Mouse (Mus musculus): ENCODE measurements at regions not wholly inside any gene's neighbourhood (a gene's known extent, or its start where the extent isn't known, plus 50 kb on each side); places are given as distances from the start of the nearest gene placed in this dataset.

GRCm38 (mm10) chr8:102575523-102575922 is 209.9 kb downstream of the Cdh11 start:
- no peak for DNase-seq (ENCODE audit: low read depth)

- no peak for DNase-seq (ENCODE audit: low read depth)
These were observed 217.7 kb downstream of the Cdh11 start for GRCm38 (mm10) chr8:102567779-102568178.

- DNase-seq (ENCODE audit: low read depth), result no peak
These were observed 231.2 kb downstream of the Cdh11 start for GRCm38 (mm10) chr8:102554213-102554612.

GRCm38 (mm10) chr8:102553348-102553935 is 232.0 kb downstream of the Cdh11 start:
- no peak for DNase-seq (ENCODE audit: low read depth)

- DNase-seq (ENCODE audit: low read depth), result no peak
These were observed 246.6 kb downstream of the Cdh11 start for GRCm38 (mm10) chr8:102538886-102539285.

- DNase-seq (ENCODE audit: low read depth), result no peak
These were observed 247.4 kb downstream of the Cdh11 start for GRCm38 (mm10) chr8:102538068-102538467.

GRCm38 (mm10) chr8:102518446-102518845 is 267.0 kb downstream of the Cdh11 start:
- DNase-seq (ENCODE audit: low read depth), result peak; percentile 80

GRCm38 (mm10) chr8:102515748-102516147 is 269.7 kb downstream of the Cdh11 start:
- DNase-seq (ENCODE audit: low read depth), result no peak

GRCm38 (mm10) chr8:102514805-102515424 is 270.5 kb downstream of the Cdh11 start:
- DNase-seq (ENCODE audit: low read depth), result no peak

GRCm38 (mm10) chr8:102500751-102501150 is 284.7 kb downstream of the Cdh11 start:
- no peak for DNase-seq (ENCODE audit: low read depth)

GRCm38 (mm10) chr8:102500202-102500601 is 285.2 kb downstream of the Cdh11 start:
- no peak for DNase-seq (ENCODE audit: low read depth)

- no peak for DNase-seq (ENCODE audit: low read depth)
These were observed 286.4 kb downstream of the Cdh11 start for GRCm38 (mm10) chr8:102499091-102499490.

GRCm38 (mm10) chr8:102497160-102497559 is 288.3 kb downstream of the Cdh11 start:
- no peak for DNase-seq (ENCODE audit: low read depth)

- DNase-seq (ENCODE audit: low read depth), result no peak
These were observed 288.7 kb downstream of the Cdh11 start for GRCm38 (mm10) chr8:102496698-102497097.

- DNase-seq (ENCODE audit: low read depth), result no peak
These were observed 289.4 kb downstream of the Cdh11 start for GRCm38 (mm10) chr8:102496021-102496420.

- no peak for DNase-seq (ENCODE audit: low read depth)
These were observed 294.4 kb downstream of the Cdh11 start for GRCm38 (mm10) chr8:102491015-102491414.

GRCm38 (mm10) chr8:102488284-102488683 is 297.2 kb downstream of the Cdh11 start:
- DNase-seq (ENCODE audit: low read depth), result no peak

GRCm38 (mm10) chr8:102487796-102488195 is 297.6 kb downstream of the Cdh11 start:
- no peak for DNase-seq (ENCODE audit: low read depth)

- no peak for DNase-seq (ENCODE audit: low read depth)
These were observed 310.2 kb downstream of the Cdh11 start for GRCm38 (mm10) chr8:102475166-102475802.

GRCm38 (mm10) chr8:102474192-102474591 is 311.2 kb downstream of the Cdh11 start:
- DNase-seq (ENCODE audit: low read depth), result no peak

- no peak for DNase-seq (ENCODE audit: low read depth)
These were observed 314.1 kb downstream of the Cdh11 start for GRCm38 (mm10) chr8:102471352-102471751.

GRCm38 (mm10) chr8:102462601-102463000 is 322.8 kb downstream of the Cdh11 start:
- peak; percentile 42 for DNase-seq (ENCODE audit: low read depth)

GRCm38 (mm10) chr8:102443006-102443405 is 342.4 kb downstream of the Cdh11 start:
- no peak for DNase-seq (ENCODE audit: low read depth)

Measured in gonadal fat pad, adult 2 months (tissue).